Mouse (Mus musculus): ENCODE data around the gene Rab26.

DNA sequence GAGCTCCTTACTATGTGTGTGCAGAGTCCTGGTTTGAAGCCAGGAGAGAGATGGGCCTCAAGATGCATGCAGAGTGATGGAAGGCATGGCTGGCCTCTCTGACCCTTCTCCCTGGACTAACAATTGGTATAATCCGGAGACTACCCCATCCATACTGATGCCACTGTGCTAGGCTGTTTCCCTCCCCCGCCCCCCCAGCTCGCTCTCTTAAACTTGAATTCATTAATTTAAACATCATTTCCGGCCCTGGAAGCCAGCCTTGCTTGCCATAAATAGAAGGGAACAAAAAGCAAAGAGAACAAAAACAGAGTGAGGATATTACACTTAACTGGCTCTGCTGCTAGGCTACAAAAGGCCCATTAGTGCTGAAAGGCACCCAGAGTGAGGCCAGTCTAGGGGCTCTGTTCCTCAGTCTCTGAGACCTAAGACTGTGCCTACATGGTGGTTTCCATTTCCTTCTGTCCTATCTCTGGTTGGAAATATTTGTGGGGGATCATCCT, 24.6 kb upstream of the Rab26 start:
- TF ChIP-seq CTCF (IDR thresholded peaks at IDR 0.05; ENCODE audit: low read depth) (no peak), EP300 (optimal IDR thresholded peaks at IDR 0.05) (no peak)

Data from stomach, postnatal 0 days (tissue).